Comparison of ENCODE assay signal across 30 mouse cellular contexts in genomic region chr1:79470856-79471255, GRCm38 (mm10). TPM values are rescaled to one million over a fixed set of nuclear protein-coding genes. Genes with fewer than 3 reads are reported as not detected.
"Had no signal": no experiment of that assay in that cellular context is flagged by ENCODE, and none has a peak within 500 bp of the region (broad histone marks: within the 10 kb centered on the region; RNA-seq: fewer than 3 reads in every experiment).

No protein-coding gene starts in this region.

- H3K27me3 ChIP-seq: embryonic facial prominence, embryonic 12.5 days; embryonic facial prominence, embryonic 13.5 days; embryonic facial prominence, embryonic 15.5 days; forebrain, embryonic 12.5 days; forebrain, embryonic 13.5 days; forebrain, embryonic 15.5 days had no signal

- H3K27ac ChIP-seq: embryonic facial prominence, embryonic 10.5 days; embryonic facial prominence, embryonic 12.5 days; embryonic facial prominence, embryonic 13.5 days; embryonic facial prominence, embryonic 15.5 days; forebrain, embryonic 10.5 days; forebrain, embryonic 12.5 days; forebrain, embryonic 13.5 days; forebrain, embryonic 15.5 days; gastrocnemius, adult 2 months; heart, adult 2 months had no signal

- ATAC-seq: forebrain, embryonic 13.5 days; forebrain, embryonic 14.5 days; forebrain, embryonic 15.5 days; forebrain, embryonic 16.5 days; forebrain, postnatal 0 days had no signal

- H3K4me1 ChIP-seq: embryonic facial prominence, embryonic 10.5 days; embryonic facial prominence, embryonic 12.5 days; embryonic facial prominence, embryonic 13.5 days; embryonic facial prominence, embryonic 15.5 days; forebrain, embryonic 10.5 days; forebrain, embryonic 12.5 days; forebrain, embryonic 13.5 days; forebrain, embryonic 15.5 days had no signal

- DNase-seq: cerebellum, adult 8-10 months; cerebellum, adult 9-10 months; cerebellum, postnatal 10 days; cerebellum, postnatal 14 days; cerebellum, postnatal 25 days; cerebellum, postnatal 36 days; embryo, embryonic 11 days; forebrain, postnatal 0 days; gastrocnemius, adult 2 months; gastrocnemius, postnatal 10 days; gastrocnemius, postnatal 14 days; gastrocnemius, postnatal 25 days; gastrocnemius, postnatal 36 days; heart, adult 18-20 months; heart, adult 2 months had no signal

- H3K9me3 ChIP-seq: embryonic facial prominence, embryonic 10.5 days; embryonic facial prominence, embryonic 12.5 days; embryonic facial prominence, embryonic 13.5 days; embryonic facial prominence, embryonic 15.5 days; forebrain, embryonic 12.5 days; forebrain, embryonic 13.5 days; forebrain, embryonic 15.5 days had no signal

- H3K4me2 ChIP-seq: embryonic facial prominence, embryonic 12.5 days; embryonic facial prominence, embryonic 13.5 days; embryonic facial prominence, embryonic 15.5 days; forebrain, embryonic 12.5 days; forebrain, embryonic 13.5 days; forebrain, embryonic 15.5 days had no signal

- H3K4me3 ChIP-seq: embryonic facial prominence, embryonic 10.5 days; embryonic facial prominence, embryonic 12.5 days; embryonic facial prominence, embryonic 13.5 days; embryonic facial prominence, embryonic 15.5 days; erythroblast, embryonic 14.5 days; forebrain, embryonic 10.5 days; forebrain, embryonic 12.5 days; forebrain, embryonic 13.5 days; forebrain, embryonic 15.5 days; gastrocnemius, adult 2 months; heart, adult 2 months had no signal

- H3K36me3 ChIP-seq: embryonic facial prominence, embryonic 10.5 days; embryonic facial prominence, embryonic 12.5 days; embryonic facial prominence, embryonic 13.5 days; embryonic facial prominence, embryonic 15.5 days; forebrain, embryonic 10.5 days; forebrain, embryonic 12.5 days; forebrain, embryonic 15.5 days had no signal

- H3K9ac ChIP-seq: embryonic facial prominence, embryonic 12.5 days; embryonic facial prominence, embryonic 13.5 days; embryonic facial prominence, embryonic 15.5 days; forebrain, embryonic 12.5 days; forebrain, embryonic 13.5 days; forebrain, embryonic 15.5 days; forebrain, postnatal 0 days had no signal

RNA-seq across cellular contexts. Expression of gene Scg2, which starts 30.9 kb away (rescaled TPM):
- total RNA-seq: common myeloid progenitor, adult 5-6 weeks; gastrocnemius, adult 18-20 months; gastrocnemius, adult 2 months; gastrocnemius, postnatal 14 days; gastrocnemius, postnatal 25 days; gastrocnemius, postnatal 36 days; granulocyte monocyte progenitor cell, adult 5-6 weeks; heart, adult 18-20 months; heart, adult 2 months; heart, adult 8-10 months had no signal
- polyA plus RNA-seq: erythroblast, embryonic 14.5 days; heart, adult 2 months had no signal
